Mouse (Mus musculus): ENCODE measurements at regions not wholly inside any gene's neighbourhood (a gene's known extent, or its start where the extent isn't known, plus 50 kb on each side); places are given as distances from the start of the nearest gene placed in this dataset.

- H3K27ac ChIP-seq (ENCODE audit: insufficient read depth, low read length) = no peak overlapping the region
- TF ChIP-seq CTCF (IDR thresholded peaks at IDR 0.05; ENCODE audit: extremely low read depth, insufficient read depth, low read length) = no peak
- TF ChIP-seq POLR2A (IDR thresholded peaks at IDR 0.05; ENCODE audit: extremely low read depth, insufficient read depth, low read length) = no peak
- no peaks in the 10 kb centered on the region for H3K4me1 ChIP-seq (ENCODE audit: control insufficient read depth, insufficient read depth, low read length)
Observed at GRCm38 (mm10) chr8:127746456-127746855, 611.9 kb upstream of the Nrp1 start.

DNA sequence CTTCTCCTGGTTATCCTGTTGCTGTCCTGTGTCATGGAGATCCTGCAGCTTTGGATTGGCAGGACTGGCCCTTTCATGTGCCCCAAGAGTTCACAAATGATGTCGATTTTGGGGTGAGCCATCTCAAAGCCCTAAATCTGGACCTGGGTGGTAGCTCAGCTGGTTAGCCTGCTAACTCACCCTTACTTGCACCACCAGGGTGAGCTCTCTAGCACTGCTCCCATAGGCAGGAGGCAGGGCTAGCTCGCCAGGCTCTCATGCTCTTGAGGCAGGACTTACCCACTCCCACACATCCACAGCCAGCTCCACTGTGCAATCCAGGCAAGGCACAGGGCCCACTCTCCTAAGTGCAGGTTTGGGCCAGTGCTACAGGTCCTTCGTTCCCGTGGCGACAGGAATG is 605.5 kb upstream of the Nrp1 start:
- Histone ChIP-seq H3K4me3 (ENCODE audit: insufficient read depth, low read length) (no peak overlapping the region), H3K27ac (ENCODE audit: insufficient read depth, low read length) (no peak overlapping the region)
- no peak for TF ChIP-seq POLR2A (IDR thresholded peaks at IDR 0.05; ENCODE audit: extremely low read depth, insufficient read depth, low read length)
- TF ChIP-seq CTCF (IDR thresholded peaks at IDR 0.05; ENCODE audit: extremely low read depth, insufficient read depth, low read length) = no peak

More at GRCm38 (mm10) chr8:127746456-127746855, 611.9 kb upstream of the Nrp1 start:
- H3K4me3 ChIP-seq (ENCODE audit: insufficient read depth, low read length) = no peak overlapping the region

DNA sequence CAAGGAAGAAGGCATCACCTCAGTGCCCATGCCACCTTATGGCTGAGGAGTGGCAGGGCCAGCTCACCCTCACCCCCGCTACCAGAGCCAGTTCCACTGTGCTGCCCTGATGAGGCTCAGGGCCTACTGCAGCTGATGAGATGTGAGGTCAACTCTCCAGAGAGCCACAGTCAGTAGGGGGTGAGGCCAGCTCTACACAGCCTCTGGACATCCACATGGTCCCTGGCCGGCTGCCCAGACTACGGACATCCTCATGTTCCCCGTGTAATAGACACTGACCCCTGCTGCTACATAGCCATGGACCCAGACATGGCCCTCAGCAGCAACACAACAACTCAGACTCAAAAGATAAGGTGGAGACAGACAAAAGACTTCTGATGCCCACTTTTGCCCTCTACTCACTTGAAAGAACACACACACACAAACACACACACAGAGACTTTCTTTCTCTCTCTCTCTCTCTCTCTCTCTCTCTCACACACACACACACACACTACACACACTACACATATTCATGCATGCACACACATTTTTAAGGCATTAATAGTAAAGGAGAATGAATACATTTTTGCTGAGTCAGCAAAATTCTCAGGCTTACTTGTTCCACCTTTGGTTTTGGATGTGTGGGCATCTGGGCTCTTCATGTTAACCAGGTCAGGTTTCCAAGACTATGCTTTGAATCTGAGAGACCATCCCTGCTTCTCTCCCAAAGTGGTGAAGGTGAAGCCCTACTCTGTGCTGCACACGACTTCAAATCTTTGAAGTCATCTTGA is 604.4 kb upstream of the Nrp1 start:
- H3K4me1 ChIP-seq (ENCODE audit: control insufficient read depth, insufficient read depth, low read length) = no peaks in the 10 kb centered on the region
- TF ChIP-seq CTCF (IDR thresholded peaks at IDR 0.05; ENCODE audit: extremely low read depth, insufficient read depth, low read length) (no peak), POLR2A (IDR thresholded peaks at IDR 0.05; ENCODE audit: extremely low read depth, insufficient read depth, low read length) (no peak)
- H3K27ac ChIP-seq (ENCODE audit: insufficient read depth, low read length) = no peak overlapping the region
- no peak overlapping the region for H3K4me3 ChIP-seq (ENCODE audit: insufficient read depth, low read length)

More for the DNA sequence above, 605.5 kb upstream of the Nrp1 start:
- no peaks in the 10 kb centered on the region for H3K4me1 ChIP-seq (ENCODE audit: control insufficient read depth, insufficient read depth, low read length)

DNA sequence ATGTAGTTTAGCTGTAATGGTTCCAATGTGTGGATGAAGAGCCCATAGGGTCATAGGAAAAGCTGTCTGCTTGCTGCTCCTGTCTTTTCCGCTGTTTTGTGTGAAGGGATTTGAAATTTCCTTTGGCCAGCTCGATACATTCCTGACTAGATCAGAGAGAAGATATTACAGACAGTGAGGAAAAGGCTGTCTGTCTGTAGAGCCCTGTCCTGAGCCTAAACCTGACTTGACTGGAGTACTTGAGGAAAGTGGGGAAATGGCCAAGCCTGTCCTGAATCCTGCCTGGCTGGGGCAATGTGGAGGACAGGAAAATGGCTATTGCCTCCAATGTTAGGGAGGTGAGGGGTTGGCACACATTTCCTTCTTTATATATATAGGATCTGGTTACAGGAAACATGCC is 601.0 kb upstream of the Nrp1 start:
- TF ChIP-seq POLR2A (IDR thresholded peaks at IDR 0.05; ENCODE audit: extremely low read depth, insufficient read depth, low read length) = no peak
- TF ChIP-seq CTCF (IDR thresholded peaks at IDR 0.05; ENCODE audit: extremely low read depth, insufficient read depth, low read length) = no peak
- Histone ChIP-seq H3K4me1 (ENCODE audit: control insufficient read depth, insufficient read depth, low read length) (no peaks in the 10 kb centered on the region), H3K4me3 (ENCODE audit: insufficient read depth, low read length) (no peak overlapping the region), H3K27ac (ENCODE audit: insufficient read depth, low read length) (no peak overlapping the region)

GRCm38 (mm10) chr8:127759906-127760305 is 598.5 kb upstream of the Nrp1 start:
- Histone ChIP-seq H3K4me3 (ENCODE audit: insufficient read depth, low read length) (no peak overlapping the region), H3K4me1 (ENCODE audit: control insufficient read depth, insufficient read depth, low read length) (no peaks in the 10 kb centered on the region), H3K27ac (ENCODE audit: insufficient read depth, low read length) (no peak overlapping the region)
- no peak for TF ChIP-seq POLR2A (IDR thresholded peaks at IDR 0.05; ENCODE audit: extremely low read depth, insufficient read depth, low read length)
- TF ChIP-seq CTCF (IDR thresholded peaks at IDR 0.05; ENCODE audit: extremely low read depth, insufficient read depth, low read length) = no peak

GRCm38 (mm10) chr8:127765199-127765598 is 593.2 kb upstream of the Nrp1 start:
- TF ChIP-seq POLR2A (IDR thresholded peaks at IDR 0.05; ENCODE audit: extremely low read depth, insufficient read depth, low read length) = no peak
- TF ChIP-seq CTCF (IDR thresholded peaks at IDR 0.05; ENCODE audit: extremely low read depth, insufficient read depth, low read length) = no peak
- Histone ChIP-seq H3K4me1 (ENCODE audit: control insufficient read depth, insufficient read depth, low read length) (no peaks in the 10 kb centered on the region), H3K4me3 (ENCODE audit: insufficient read depth, low read length) (no peak overlapping the region), H3K27ac (ENCODE audit: insufficient read depth, low read length) (no peak overlapping the region)

- TF ChIP-seq CTCF (IDR thresholded peaks at IDR 0.05; ENCODE audit: extremely low read depth, insufficient read depth, low read length) = no peak
- TF ChIP-seq POLR2A (IDR thresholded peaks at IDR 0.05; ENCODE audit: extremely low read depth, insufficient read depth, low read length) = no peak
- Histone ChIP-seq H3K27ac (ENCODE audit: insufficient read depth, low read length) (no peak overlapping the region), H3K4me1 (ENCODE audit: control insufficient read depth, insufficient read depth, low read length) (no peaks in the 10 kb centered on the region), H3K4me3 (ENCODE audit: insufficient read depth, low read length) (no peak overlapping the region)
Observed at GRCm38 (mm10) chr8:127768311-127768710, 590.1 kb upstream of the Nrp1 start.

GRCm38 (mm10) chr8:127769651-127770050 is 588.8 kb upstream of the Nrp1 start:
- TF ChIP-seq CTCF (IDR thresholded peaks at IDR 0.05; ENCODE audit: extremely low read depth, insufficient read depth, low read length) (no peak), POLR2A (IDR thresholded peaks at IDR 0.05; ENCODE audit: extremely low read depth, insufficient read depth, low read length) (no peak)
- Histone ChIP-seq H3K4me3 (ENCODE audit: insufficient read depth, low read length) (no peak overlapping the region), H3K4me1 (ENCODE audit: control insufficient read depth, insufficient read depth, low read length) (no peaks in the 10 kb centered on the region), H3K27ac (ENCODE audit: insufficient read depth, low read length) (no peak overlapping the region)

- no peak for TF ChIP-seq CTCF (IDR thresholded peaks at IDR 0.05; ENCODE audit: extremely low read depth, insufficient read depth, low read length)
- no peak for TF ChIP-seq POLR2A (IDR thresholded peaks at IDR 0.05; ENCODE audit: extremely low read depth, insufficient read depth, low read length)
- peaks cover 2% of the 10 kb centered on the region; the same call in 1 of the 2 replicates for H3K4me1 ChIP-seq (ENCODE audit: control insufficient read depth, insufficient read depth, low read length)
- no peak overlapping the region for H3K27ac ChIP-seq (ENCODE audit: insufficient read depth, low read length)
- H3K4me3 ChIP-seq (ENCODE audit: insufficient read depth, low read length) = no peak overlapping the region
Observed at GRCm38 (mm10) chr8:127771781-127772180, 586.6 kb upstream of the Nrp1 start.

GRCm38 (mm10) chr8:127772415-127772814 is 586.0 kb upstream of the Nrp1 start:
- no peak overlapping the region for H3K27ac ChIP-seq (ENCODE audit: insufficient read depth, low read length)
- no peak overlapping the region for H3K4me3 ChIP-seq (ENCODE audit: insufficient read depth, low read length)
- TF ChIP-seq CTCF (IDR thresholded peaks at IDR 0.05; ENCODE audit: extremely low read depth, insufficient read depth, low read length) = no peak
- TF ChIP-seq POLR2A (IDR thresholded peaks at IDR 0.05; ENCODE audit: extremely low read depth, insufficient read depth, low read length) = no peak
- H3K4me1 ChIP-seq (ENCODE audit: control insufficient read depth, insufficient read depth, low read length) = peaks cover 2% of the 10 kb centered on the region; the same call in 1 of the 2 replicates

Measured in cortical plate, adult 2 months (tissue).